Mouse (Mus musculus): ENCODE results near the gene Bach1.

- TF ChIP-seq POLR2A (IDR thresholded peaks at IDR 0.05; ENCODE audit: borderline replicate concordance, extremely low read depth, low read depth, low read length) (no peak), CTCF (IDR thresholded peaks at IDR 0.05; ENCODE audit: insufficient read depth, low read length) (no peak)
These were observed 46.6 kb downstream of the Bach1 start for GRCm38 (mm10) chr16:87745192-87745945.
